Mouse (Mus musculus): ENCODE results near the gene Pigw.
"Not testable (repeated sequence)": the region's sequence is repeated elsewhere in the genome, so short reads cannot be mapped to it uniquely, and the experiment has no call there.

The Pigw gene

GRCm38 (mm10) chr11:84885238-84885637, 5.2 kb upstream of the Pigw start:
- in situ Hi-C loops (cut with MboI; ENCODE audit: low pct_unique_long_range_greater_than_20kb in 1 of 2, low sequenced_read_pairs in 2 of 2, unreplicated experiment in 1 of 2): no loop called here

GRCm38 (mm10) chr11:84882346-84882745, 2.3 kb upstream of the Pigw start:
- in situ Hi-C loops (cut with MboI; ENCODE audit: low pct_unique_long_range_greater_than_20kb in 1 of 2, low sequenced_read_pairs in 2 of 2, unreplicated experiment in 1 of 2): no loop called here

- in situ Hi-C loops (cut with MboI; ENCODE audit: low pct_unique_long_range_greater_than_20kb in 1 of 2, low sequenced_read_pairs in 2 of 2, unreplicated experiment in 1 of 2): no loop called here
Observed at GRCm38 (mm10) chr11:84880971-84881370, 886 bp upstream of the Pigw start.

- in situ Hi-C loops (cut with MboI; ENCODE audit: low pct_unique_long_range_greater_than_20kb in 1 of 2, low sequenced_read_pairs in 2 of 2, unreplicated experiment in 1 of 2): no loop called here
Observed at GRCm38 (mm10) chr11:84880465-84880961, 428 bp upstream of the Pigw start.

GRCm38 (mm10) chr11:84879007-84879771, 896 bp downstream of the Pigw start:
- in situ Hi-C loops (cut with MboI; ENCODE audit: low pct_unique_long_range_greater_than_20kb in 1 of 2, low sequenced_read_pairs in 2 of 2, unreplicated experiment in 1 of 2): no loop called here

- in situ Hi-C loops (cut with MboI; ENCODE audit: low pct_unique_long_range_greater_than_20kb in 1 of 2, low sequenced_read_pairs in 2 of 2, unreplicated experiment in 1 of 2): not testable (repeated sequence)
Observed at GRCm38 (mm10) chr11:84876020-84876419, 4.1 kb downstream of the Pigw start.

GRCm38 (mm10) chr11:84873042-84873833, 6.8 kb downstream of the Pigw start:
- in situ Hi-C loops (cut with MboI; ENCODE audit: low pct_unique_long_range_greater_than_20kb in 1 of 2, low sequenced_read_pairs in 2 of 2, unreplicated experiment in 1 of 2): no loop called here

- in situ Hi-C loops (cut with MboI; ENCODE audit: low pct_unique_long_range_greater_than_20kb in 1 of 2, low sequenced_read_pairs in 2 of 2, unreplicated experiment in 1 of 2): no loop called here
Observed at GRCm38 (mm10) chr11:84871548-84872069, 8.5 kb downstream of the Pigw start.

- in situ Hi-C loops (cut with MboI; ENCODE audit: low pct_unique_long_range_greater_than_20kb in 1 of 2, low sequenced_read_pairs in 2 of 2, unreplicated experiment in 1 of 2): no loop called here
Observed at GRCm38 (mm10) chr11:84871046-84871445, 9.0 kb downstream of the Pigw start.

- in situ Hi-C loops (cut with MboI; ENCODE audit: low pct_unique_long_range_greater_than_20kb in 1 of 2, low sequenced_read_pairs in 2 of 2, unreplicated experiment in 1 of 2): no loop called here
Observed at GRCm38 (mm10) chr11:84870337-84871043, 9.6 kb downstream of the Pigw start, which contains the start of gene Ggnbp2. Gene Ggnbp2, minus strand, starts transcription at chr11:84870817.

GRCm38 (mm10) chr11:84869537-84870232, 10.4 kb downstream of the Pigw start:
- in situ Hi-C loops (cut with MboI; ENCODE audit: low pct_unique_long_range_greater_than_20kb in 1 of 2, low sequenced_read_pairs in 2 of 2, unreplicated experiment in 1 of 2): no loop called here

- in situ Hi-C loops (cut with MboI; ENCODE audit: low pct_unique_long_range_greater_than_20kb in 1 of 2, low sequenced_read_pairs in 2 of 2, unreplicated experiment in 1 of 2): no loop called here
Observed at GRCm38 (mm10) chr11:84868786-84869259, 11.3 kb downstream of the Pigw start.

- in situ Hi-C loops (cut with MboI; ENCODE audit: low pct_unique_long_range_greater_than_20kb in 1 of 2, low sequenced_read_pairs in 2 of 2, unreplicated experiment in 1 of 2): no loop called here
Observed at GRCm38 (mm10) chr11:84867586-84867985, 12.5 kb downstream of the Pigw start.

GRCm38 (mm10) chr11:84865268-84865667, 14.8 kb downstream of the Pigw start:
- in situ Hi-C loops (cut with MboI; ENCODE audit: low pct_unique_long_range_greater_than_20kb in 1 of 2, low sequenced_read_pairs in 2 of 2, unreplicated experiment in 1 of 2): no loop called here

- in situ Hi-C loops (cut with MboI; ENCODE audit: low pct_unique_long_range_greater_than_20kb in 1 of 2, low sequenced_read_pairs in 2 of 2, unreplicated experiment in 1 of 2): no loop called here
Observed at GRCm38 (mm10) chr11:84855285-84855684, 24.8 kb downstream of the Pigw start.

GRCm38 (mm10) chr11:84847475-84848090, 32.5 kb downstream of the Pigw start:
- in situ Hi-C loops (cut with MboI; ENCODE audit: low pct_unique_long_range_greater_than_20kb in 1 of 2, low sequenced_read_pairs in 2 of 2, unreplicated experiment in 1 of 2): no loop called here

GRCm38 (mm10) chr11:84846741-84847474, 33.2 kb downstream of the Pigw start:
- in situ Hi-C loops (cut with MboI; ENCODE audit: low pct_unique_long_range_greater_than_20kb in 1 of 2, low sequenced_read_pairs in 2 of 2, unreplicated experiment in 1 of 2): no loop called here
